Mouse (Mus musculus): ENCODE measurements around the gene Sp9. TPM values are rescaled to one million over a fixed set of nuclear protein-coding genes. Genes with fewer than 3 reads are reported as not detected.

The Sp9 gene
- polyA plus RNA-seq, 1 experiment from 2014 or later = 2.1 TPM

GRCm38 (mm10) chr2:73298154-73298553 lies 26.4 kb downstream of the Sp9 start:
- Histone ChIP-seq H3K4me2 (no peak overlapping the region), H3K4me3 (no peak overlapping the region), H3K9me3 (no peaks in the 10 kb centered on the region), H3K9ac (no peak overlapping the region), H3K36me3 (peaks cover 39% of the 10 kb centered on the region), H3K27me3 (no peaks in the 10 kb centered on the region), H3K27ac (no peak overlapping the region), H3K4me1 (replicated peaks) (no peaks in the 10 kb centered on the region)
- WGBS = 86% methylated on average over 7 of the region's 7 CpGs
- ATAC-seq (ENCODE audit: low FRiP score) = no peak

GRCm38 (mm10) chr2:73298841-73299240 lies 27.1 kb downstream of the Sp9 start:
- Histone ChIP-seq H3K27me3 (no peaks in the 10 kb centered on the region), H3K9ac (no peak overlapping the region), H3K9me3 (no peaks in the 10 kb centered on the region), H3K4me1 (replicated peaks) (no peaks in the 10 kb centered on the region), H3K4me3 (no peak overlapping the region), H3K27ac (no peak overlapping the region), H3K4me2 (no peak overlapping the region), H3K36me3 (peaks cover 44% of the 10 kb centered on the region)
- 77% methylated on average over 3 of the region's 3 CpGs for whole genome bisulfite sequencing
- ATAC-seq (ENCODE audit: low FRiP score) = no peak

- 86% methylated on average over 1 of the region's 1 CpGs for WGBS
- Histone ChIP-seq H3K4me1 (replicated peaks) (no peaks in the 10 kb centered on the region), H3K4me2 (no peak overlapping the region), H3K9me3 (no peaks in the 10 kb centered on the region), H3K9ac (no peak overlapping the region), H3K27me3 (no peaks in the 10 kb centered on the region), H3K4me3 (no peak overlapping the region), H3K36me3 (peaks cover 60% of the 10 kb centered on the region), H3K27ac (no peak overlapping the region)
- ATAC-seq (ENCODE audit: low FRiP score) = no peak
Observed at GRCm38 (mm10) chr2:73301979-73302378, 30.3 kb downstream of the Sp9 start.

- ATAC-seq (ENCODE audit: low FRiP score) = no peak
- H3K36me3 ChIP-seq = peaks cover 62% of the 10 kb centered on the region
- H3K27ac ChIP-seq = no peak overlapping the region
- H3K9ac ChIP-seq = no peak overlapping the region
- 97% methylated on average over 9 of the region's 9 CpGs for WGBS
- H3K4me3 ChIP-seq = no peak overlapping the region
- no peaks in the 10 kb centered on the region for H3K9me3 ChIP-seq
- H3K4me1 ChIP-seq (replicated peaks) = no peaks in the 10 kb centered on the region
- H3K27me3 ChIP-seq = no peaks in the 10 kb centered on the region
- H3K4me2 ChIP-seq = no peak overlapping the region
Observed at GRCm38 (mm10) chr2:73302722-73303121, 31.0 kb downstream of the Sp9 start.

- Histone ChIP-seq H3K36me3 (peaks cover 75% of the 10 kb centered on the region), H3K27ac (no peak overlapping the region), H3K4me2 (no peak overlapping the region), H3K27me3 (no peaks in the 10 kb centered on the region), H3K9ac (no peak overlapping the region), H3K4me1 (replicated peaks) (no peaks in the 10 kb centered on the region), H3K9me3 (no peaks in the 10 kb centered on the region), H3K4me3 (no peak overlapping the region)
- WGBS = 93% methylated on average over 5 of the region's 5 CpGs
- ATAC-seq (ENCODE audit: low FRiP score) = no peak
Observed at GRCm38 (mm10) chr2:73304506-73304905, 32.8 kb downstream of the Sp9 start.

- peaks cover 76% of the 10 kb centered on the region for H3K36me3 ChIP-seq
Observed at GRCm38 (mm10) chr2:73306006-73306405, 34.3 kb downstream of the Sp9 start.

GRCm38 (mm10) chr2:73312152-73313116 lies 40.7 kb downstream of the Sp9 start, which contains the start of the genes Scrn3 and Cir1:
Scrn3 (plus strand) TSS chr2:73312601.
Cir1 (minus strand) TSS chr2:73312701.
- peaks cover 17% of the 10 kb centered on the region for H3K4me1 ChIP-seq (replicated peaks)
- WGBS = under 1% methylated on average over 64 of the region's 64 CpGs
- peak within 1 kb of the TSS; percentile 94 for H3K4me2 ChIP-seq
- peak within 1 kb of the TSS; percentile 82 for H3K9ac ChIP-seq
- ATAC-seq (ENCODE audit: low FRiP score) = peak; percentile 94
- no peaks in the 10 kb centered on the region for H3K9me3 ChIP-seq
- peak within 1 kb of the TSS; percentile 74 for H3K27ac ChIP-seq
- peak within 1 kb of the TSS; percentile 88 for H3K4me3 ChIP-seq
- H3K36me3 ChIP-seq = peaks cover 22% of the 10 kb centered on the region
- no peaks in the 10 kb centered on the region for H3K27me3 ChIP-seq

More at GRCm38 (mm10) chr2:73306006-73306405, 34.3 kb downstream of the Sp9 start:
- no peak overlapping the region for H3K9ac ChIP-seq
- WGBS = 91% methylated on average over 7 of the region's 7 CpGs
- ATAC-seq (ENCODE audit: low FRiP score) = no peak
- H3K27me3 ChIP-seq = no peaks in the 10 kb centered on the region
- H3K4me1 ChIP-seq (replicated peaks) = peaks cover 3% of the 10 kb centered on the region; the same call in 1 of the 2 replicates
- H3K4me3 ChIP-seq = no peak overlapping the region
- no peak overlapping the region for H3K27ac ChIP-seq
- no peak overlapping the region for H3K4me2 ChIP-seq
- no peaks in the 10 kb centered on the region for H3K9me3 ChIP-seq

- Histone ChIP-seq H3K36me3 (peaks cover 18% of the 10 kb centered on the region), H3K4me3 (peak overlapping the region; percentile 88), H3K9me3 (no peaks in the 10 kb centered on the region), H3K9ac (peak overlapping the region; percentile 74), H3K4me2 (peak overlapping the region; percentile 54), H3K27ac (peak overlapping the region; percentile 74), H3K4me1 (replicated peaks) (peaks cover 17% of the 10 kb centered on the region), H3K27me3 (no peaks in the 10 kb centered on the region)
- ATAC-seq (ENCODE audit: low FRiP score) = peak; percentile 57
- WGBS = 46% methylated on average over 14 of the region's 14 CpGs
Observed at GRCm38 (mm10) chr2:73313117-73313501, 41.4 kb downstream of the Sp9 start.

GRCm38 (mm10) chr2:73314311-73314710 lies 42.6 kb downstream of the Sp9 start:
- WGBS = 95% methylated on average over 3 of the region's 3 CpGs
- H3K27ac ChIP-seq = no peak overlapping the region
- peaks cover 17% of the 10 kb centered on the region for H3K4me1 ChIP-seq (replicated peaks)
- H3K27me3 ChIP-seq = no peaks in the 10 kb centered on the region
- no peak overlapping the region for H3K9ac ChIP-seq
- H3K4me3 ChIP-seq = no peak overlapping the region
- H3K36me3 ChIP-seq = peaks cover 10% of the 10 kb centered on the region
- H3K9me3 ChIP-seq = no peaks in the 10 kb centered on the region
- no peak overlapping the region for H3K4me2 ChIP-seq
- ATAC-seq (ENCODE audit: low FRiP score) = no peak

- peaks cover 4% of the 10 kb centered on the region for H3K4me1 ChIP-seq (replicated peaks)
- ATAC-seq (ENCODE audit: low FRiP score) = no peak
- 92% methylated on average over 9 of the region's 9 CpGs for WGBS
- no peak overlapping the region for H3K27ac ChIP-seq
- no peak overlapping the region for H3K9ac ChIP-seq
- no peak overlapping the region for H3K4me2 ChIP-seq
- no peaks in the 10 kb centered on the region for H3K9me3 ChIP-seq
- peaks cover 3% of the 10 kb centered on the region for H3K36me3 ChIP-seq
- no peaks in the 10 kb centered on the region for H3K27me3 ChIP-seq
- no peak overlapping the region for H3K4me3 ChIP-seq
Observed at GRCm38 (mm10) chr2:73317426-73317825, 45.7 kb downstream of the Sp9 start.

GRCm38 (mm10) chr2:73319218-73319617 lies 47.5 kb downstream of the Sp9 start:
- Histone ChIP-seq H3K4me3 (no peak overlapping the region), H3K4me1 (replicated peaks) (no peaks in the 10 kb centered on the region), H3K9ac (no peak overlapping the region), H3K9me3 (no peaks in the 10 kb centered on the region), H3K36me3 (peaks cover 3% of the 10 kb centered on the region), H3K27ac (no peak overlapping the region), H3K27me3 (no peaks in the 10 kb centered on the region), H3K4me2 (no peak overlapping the region)
- WGBS = 90% methylated on average over 5 of the region's 5 CpGs
- no peak for ATAC-seq (ENCODE audit: low FRiP score)

GRCm38 (mm10) chr2:73322991-73323390 lies 51.3 kb downstream of the Sp9 start:
- Histone ChIP-seq H3K27ac (no peak overlapping the region), H3K4me1 (replicated peaks) (no peaks in the 10 kb centered on the region), H3K9me3 (no peaks in the 10 kb centered on the region), H3K4me2 (no peak overlapping the region), H3K4me3 (no peak overlapping the region), H3K9ac (no peak overlapping the region), H3K27me3 (no peaks in the 10 kb centered on the region), H3K36me3 (peaks cover 3% of the 10 kb centered on the region; the same call in 1 of the 2 replicates)
- no peak for ATAC-seq (ENCODE audit: low FRiP score)
- 66% methylated on average over 12 of the region's 12 CpGs for WGBS

GRCm38 (mm10) chr2:73325871-73326270 lies 54.1 kb downstream of the Sp9 start:
- WGBS = 80% methylated on average over 5 of the region's 5 CpGs
- Histone ChIP-seq H3K27me3 (no peaks in the 10 kb centered on the region), H3K4me1 (replicated peaks) (no peaks in the 10 kb centered on the region), H3K4me2 (no peak overlapping the region), H3K36me3 (no peaks in the 10 kb centered on the region), H3K9me3 (no peaks in the 10 kb centered on the region), H3K27ac (no peak overlapping the region), H3K4me3 (no peak overlapping the region), H3K9ac (no peak overlapping the region)
- ATAC-seq (ENCODE audit: low FRiP score) = no peak
